Mouse (Mus musculus) hindbrain, embryonic 11.5 days (tissue): ENCODE measurements around the gene Shisa4. TPM values are rescaled to one million over a fixed set of nuclear protein-coding genes. Genes with fewer than 3 reads are reported as not detected.

Experiments
- ATAC-seq: fragments of 200-750 bp; cut with Nextera tagmentation; 2 replicates; pipeline ENCODE4 v1.8.0; 2017; ENCODE audit warnings: mild to moderate bottlenecking, moderate TSS enrichment, moderate library complexity; ENCODE audit not compliant: low FRiP score
- DNase-seq: peaks from one replicate; pipeline ENCODE4 v3.0.0-alpha.2; 2015; ENCODE audit warnings: low spot score
- H3K27ac ChIP-seq: fragments of 300-500 bp; sonication (generic); 2 replicates; pipeline ENCODE4 v1.5.1; 2014; ENCODE audit warnings: mild to moderate bottlenecking, low read depth, low read length
- H3K27me3 ChIP-seq: fragments of 300-500 bp; sonication (generic); 2 replicates; pipeline ENCODE4 v1.6.1; 2014; ENCODE audit warnings: mild to moderate bottlenecking, low read length, moderate library complexity, mixed read lengths; ENCODE audit not compliant: control insufficient read depth, insufficient read depth
- H3K36me3 ChIP-seq: fragments of 300-500 bp; sonication (generic); 2 replicates; pipeline ENCODE4 v1.6.1; 2014; ENCODE audit warnings: mild to moderate bottlenecking, low read length, moderate library complexity, mixed read lengths; ENCODE audit not compliant: control insufficient read depth, insufficient read depth
- H3K4me1 ChIP-seq: fragments of 300-500 bp; sonication (generic); replicated peaks from 2 replicates; pipeline ENCODE4 v1.6.1; 2014; ENCODE audit warnings: low read length, mixed read lengths; ENCODE audit not compliant: control insufficient read depth, insufficient read depth
- H3K4me2 ChIP-seq: fragments of 300-500 bp; sonication (generic); replicated peaks from 2 replicates; pipeline ENCODE4 v1.6.1; 2014; ENCODE audit warnings: mild to moderate bottlenecking, low read depth, low read length
- H3K4me3 ChIP-seq: fragments of 300-500 bp; sonication (generic); 2 replicates; pipeline ENCODE4 v1.5.1; 2014; ENCODE audit warnings: low read depth, low read length
- H3K9ac ChIP-seq: fragments of 300-500 bp; sonication (generic); 2 replicates; pipeline ENCODE4 v1.6.1; 2014; ENCODE audit warnings: low read depth, low read length
- H3K9me3 ChIP-seq: fragments of 300-500 bp; sonication (generic); 2 replicates; pipeline ENCODE4 v1.6.1; 2016; ENCODE audit warnings: low read length; ENCODE audit not compliant: control insufficient read depth
- WGBS: fragments of 180-500 bp; shearing (Covaris S2); extraction: QIAGEN DNeasy Blood & Tissue Kit; methylation state at CpG from one replicate; pipeline ENCODE4 v1.1.7; 2014; 5-methylcytosine and 5-hydroxymethylcytosine counted together
- polyA plus RNA-seq: library from polyadenylated mRNA; unstranded; fragments of >200 nt; fragmentation: Nextera tagmentation; extraction: Ambion mirVana; gene quantifications from 2 replicates; pipeline ENCODE4 v1.2.1, GENCODE M21; 2014

Gene Shisa4
- polyA plus RNA-seq, 1 experiment from 2014 or later: 44.5 TPM

GRCm38 (mm10) chr1:135359071-135359470 is 16.0 kb downstream of the Shisa4 start:
- no peaks in the 10 kb centered on the region for H3K4me1 ChIP-seq
- no peak for ATAC-seq
- H3K27me3 ChIP-seq: no peaks in the 10 kb centered on the region
- H3K27ac ChIP-seq: no peak overlapping the region
- no peak overlapping the region for H3K9ac ChIP-seq
- no peaks in the 10 kb centered on the region for H3K36me3 ChIP-seq
- DNase-seq: no peak
- 32% methylated on average over 2 of the region's 2 CpGs for WGBS
- no peak overlapping the region for H3K4me2 ChIP-seq
- H3K9me3 ChIP-seq: no peaks in the 10 kb centered on the region
- no peak overlapping the region for H3K4me3 ChIP-seq

GRCm38 (mm10) chr1:135351953-135352352 is 23.1 kb downstream of the Shisa4 start:
- no peak overlapping the region for H3K4me2 ChIP-seq
- no peak for DNase-seq
- ATAC-seq: no peak
- no peaks in the 10 kb centered on the region for H3K4me1 ChIP-seq
- WGBS: 79% methylated on average over 3 of the region's 3 CpGs
- H3K27me3 ChIP-seq: no peaks in the 10 kb centered on the region
- no peaks in the 10 kb centered on the region for H3K9me3 ChIP-seq
- no peak overlapping the region for H3K9ac ChIP-seq
- H3K36me3 ChIP-seq: no peaks in the 10 kb centered on the region
- H3K4me3 ChIP-seq: no peak overlapping the region
- no peak overlapping the region for H3K27ac ChIP-seq

DNA sequence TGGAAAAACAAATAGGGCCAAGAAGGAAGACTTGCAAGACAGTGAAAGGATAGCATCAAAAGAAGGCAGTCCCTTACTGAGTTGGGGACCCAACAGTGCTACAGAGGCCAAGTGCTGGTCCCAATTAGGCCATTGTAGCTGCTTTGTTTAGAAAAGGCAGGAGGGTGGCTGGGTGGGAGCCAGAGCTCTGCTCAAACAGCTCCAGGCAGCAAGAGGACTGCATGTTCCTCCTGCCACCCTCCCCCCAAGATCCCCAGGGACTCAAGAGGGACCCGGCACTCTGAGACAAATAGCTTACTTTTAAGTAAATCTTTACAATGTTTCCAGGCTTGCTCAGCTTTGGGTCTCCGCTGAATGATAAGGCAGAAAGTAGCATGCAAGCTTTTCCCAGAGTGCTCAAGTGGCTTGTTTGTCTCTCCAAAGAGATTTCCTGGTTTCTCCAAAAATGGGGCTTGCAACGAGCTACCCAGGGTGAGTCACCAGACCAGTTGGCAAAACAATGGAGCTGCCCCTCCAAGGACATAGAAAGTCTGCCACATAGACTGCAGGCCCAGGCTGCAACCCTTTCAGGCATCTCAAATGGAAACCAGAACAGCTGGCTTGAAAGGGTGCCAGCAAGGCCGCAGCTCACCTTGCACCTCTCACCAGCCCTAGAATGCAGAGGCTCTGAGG is 27.4 kb downstream of the Shisa4 start:
- no peaks in the 10 kb centered on the region for H3K27me3 ChIP-seq
- H3K4me2 ChIP-seq: no peak overlapping the region
- no peaks in the 10 kb centered on the region for H3K4me1 ChIP-seq
- DNase-seq (no peak), ATAC-seq (no peak)
- 59% methylated on average over 4 of the region's 4 CpGs for WGBS
- H3K36me3 ChIP-seq: no peaks in the 10 kb centered on the region
- H3K27ac ChIP-seq: no peak overlapping the region
- H3K9me3 ChIP-seq: no peaks in the 10 kb centered on the region
- no peak overlapping the region for H3K4me3 ChIP-seq
- H3K9ac ChIP-seq: no peak overlapping the region

DNA sequence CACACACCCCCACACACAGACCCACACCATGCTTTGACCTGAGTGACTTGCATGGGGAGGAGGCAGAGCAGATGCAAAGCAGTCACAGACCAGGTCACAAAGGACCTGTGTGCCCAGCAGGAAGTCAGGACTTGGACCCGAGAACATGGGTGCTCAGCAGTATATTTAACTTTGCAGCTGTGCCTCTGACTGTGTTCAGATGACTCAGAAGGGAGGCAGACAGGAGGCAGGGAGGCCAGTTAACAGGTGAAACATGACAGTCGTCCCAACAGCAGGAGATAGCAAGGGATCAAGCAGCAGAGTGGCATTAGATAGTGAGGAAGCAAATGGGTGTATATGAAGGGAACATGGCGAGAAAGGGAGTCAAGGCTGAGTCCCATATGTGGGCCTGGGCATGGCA is 28.1 kb downstream of the Shisa4 start:
- 69% methylated on average over 3 of the region's 3 CpGs for WGBS
- no peak for ATAC-seq
- H3K27me3 ChIP-seq: no peaks in the 10 kb centered on the region

GRCm38 (mm10) chr1:135344026-135344425 is 31.0 kb downstream of the Shisa4 start:
- H3K4me1 ChIP-seq: no peaks in the 10 kb centered on the region
- 60% methylated on average over 4 of the region's 4 CpGs for WGBS

More for the DNA sequence above, 28.1 kb downstream of the Shisa4 start:
- DNase-seq: no peak
- Histone ChIP-seq H3K9ac (no peak overlapping the region), H3K9me3 (no peaks in the 10 kb centered on the region), H3K4me1 (no peaks in the 10 kb centered on the region), H3K27ac (no peak overlapping the region), H3K4me2 (no peak overlapping the region), H3K4me3 (no peak overlapping the region), H3K36me3 (no peaks in the 10 kb centered on the region)

DNA sequence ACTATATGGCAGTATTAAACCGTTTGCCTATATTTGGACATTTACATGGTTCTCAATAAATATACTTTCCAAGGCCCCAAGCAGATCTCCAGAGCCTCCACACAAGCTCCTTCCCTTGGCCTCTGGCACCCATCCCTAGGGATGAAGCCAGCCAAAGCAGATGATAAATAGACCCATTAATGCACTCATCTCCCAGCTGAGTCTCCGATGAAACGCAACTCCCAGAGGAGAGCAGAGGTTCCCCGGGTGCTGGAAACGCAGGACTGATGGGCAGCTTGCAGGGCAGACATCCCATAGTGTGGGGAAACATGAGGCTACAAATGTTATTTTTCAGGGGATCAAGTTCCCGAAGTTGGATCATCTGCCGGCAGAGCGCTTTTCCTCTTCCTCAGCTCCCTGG is 33.1 kb downstream of the Shisa4 start:
- ATAC-seq (no peak), DNase-seq (no peak)
- Histone ChIP-seq H3K4me3 (no peak overlapping the region), H3K4me1 (no peaks in the 10 kb centered on the region), H3K4me2 (no peak overlapping the region), H3K27ac (no peak overlapping the region), H3K9me3 (no peaks in the 10 kb centered on the region), H3K9ac (no peak overlapping the region), H3K27me3 (no peaks in the 10 kb centered on the region), H3K36me3 (no peaks in the 10 kb centered on the region)
- WGBS: 68% methylated on average over 8 of the region's 8 CpGs

More at GRCm38 (mm10) chr1:135344026-135344425, 31.0 kb downstream of the Shisa4 start:
- ATAC-seq: no peak
- H3K27ac ChIP-seq: no peak overlapping the region
- no peak for DNase-seq
- no peaks in the 10 kb centered on the region for H3K36me3 ChIP-seq
- H3K27me3 ChIP-seq: no peaks in the 10 kb centered on the region
- no peak overlapping the region for H3K4me2 ChIP-seq
- H3K4me3 ChIP-seq: no peak overlapping the region
- no peaks in the 10 kb centered on the region for H3K9me3 ChIP-seq
- H3K9ac ChIP-seq: no peak overlapping the region

DNA sequence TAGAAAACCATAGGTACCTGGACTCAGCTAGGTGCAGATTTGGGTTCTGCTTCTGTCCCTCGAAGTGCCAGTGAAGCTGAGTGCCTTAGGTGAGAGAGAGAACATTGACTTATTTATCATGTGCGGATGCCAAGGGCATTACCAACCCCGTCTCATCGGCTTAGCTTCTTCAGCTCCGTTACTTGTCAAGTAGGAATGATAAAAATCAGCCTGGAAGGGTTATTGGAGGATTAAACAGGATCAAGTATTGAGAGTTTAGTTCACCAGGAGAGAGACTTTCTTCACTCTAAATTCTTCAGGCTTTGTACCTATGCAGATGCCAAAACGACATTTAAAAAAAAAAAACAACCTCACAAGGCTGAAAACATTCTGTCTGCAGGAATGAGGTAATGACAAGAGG is 44.5 kb downstream of the Shisa4 start:
- Histone ChIP-seq H3K36me3 (no peaks in the 10 kb centered on the region), H3K27me3 (no peaks in the 10 kb centered on the region), H3K9ac (no peak overlapping the region), H3K4me3 (no peak overlapping the region), H3K4me1 (no peaks in the 10 kb centered on the region), H3K4me2 (no peak overlapping the region), H3K9me3 (no peaks in the 10 kb centered on the region), H3K27ac (no peak overlapping the region)
- ATAC-seq: no peak
- DNase-seq: no peak
- WGBS: 76% methylated on average over 6 of the region's 6 CpGs

DNA sequence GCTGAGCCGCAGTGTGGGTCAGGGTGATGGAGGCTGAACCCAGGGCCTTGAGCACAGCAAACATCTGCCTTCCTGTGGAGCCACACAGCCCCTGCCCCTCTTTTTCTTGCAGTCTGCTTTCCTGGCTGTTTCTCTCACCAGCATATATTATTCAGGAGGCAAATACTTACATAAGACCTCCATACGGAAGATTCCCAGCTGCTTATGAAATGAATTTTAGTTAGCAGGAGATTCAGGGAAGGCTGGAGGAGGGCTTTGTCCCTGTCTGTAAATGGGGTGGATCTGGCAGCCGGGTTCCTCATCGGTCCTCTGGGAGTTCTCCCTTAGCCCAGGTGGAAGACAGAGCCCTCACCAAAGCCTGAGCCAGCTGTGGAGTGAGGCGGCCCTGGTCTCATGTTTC is 46.7 kb downstream of the Shisa4 start:
- WGBS: 67% methylated on average over 5 of the region's 5 CpGs
- no peaks in the 10 kb centered on the region for H3K9me3 ChIP-seq
- H3K4me3 ChIP-seq: no peak overlapping the region
- ATAC-seq (no peak), DNase-seq (no peak)
- no peaks in the 10 kb centered on the region for H3K36me3 ChIP-seq
- no peak overlapping the region for H3K4me2 ChIP-seq
- H3K9ac ChIP-seq: no peak overlapping the region
- H3K27me3 ChIP-seq: no peaks in the 10 kb centered on the region
- no peak overlapping the region for H3K27ac ChIP-seq
- no peaks in the 10 kb centered on the region for H3K4me1 ChIP-seq

DNA sequence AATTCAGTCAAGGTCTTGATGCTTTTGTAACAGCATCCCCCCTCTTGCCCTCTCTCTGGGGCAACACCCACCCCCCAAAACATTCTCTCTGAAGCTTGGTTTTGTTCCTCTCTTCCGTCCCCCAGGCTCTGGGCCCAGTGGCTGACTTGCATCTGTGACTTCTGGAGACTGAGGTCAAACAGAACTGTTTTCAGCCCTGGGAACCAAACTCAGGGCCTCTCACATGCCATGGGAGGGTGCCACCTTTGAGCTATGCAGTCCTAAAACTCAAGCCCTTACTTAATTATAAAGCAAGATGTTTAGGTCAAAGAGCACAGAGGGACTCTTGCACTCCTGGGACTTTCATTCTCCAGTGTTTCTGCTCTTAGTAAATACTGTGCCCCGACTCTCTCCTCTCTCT is 49.1 kb downstream of the Shisa4 start:
- H3K36me3 ChIP-seq: no peaks in the 10 kb centered on the region
- H3K27ac ChIP-seq: no peak overlapping the region
- DNase-seq (no peak), ATAC-seq (no peak)
- no peaks in the 10 kb centered on the region for H3K4me1 ChIP-seq
- H3K4me2 ChIP-seq: no peak overlapping the region
- H3K4me3 ChIP-seq: no peak overlapping the region
- H3K27me3 ChIP-seq: no peaks in the 10 kb centered on the region
- no peak overlapping the region for H3K9ac ChIP-seq
- 68% methylated on average over 2 of the region's 2 CpGs for WGBS
- H3K9me3 ChIP-seq: no peaks in the 10 kb centered on the region
